Mouse (Mus musculus) spleen, adult 2 months (tissue): ENCODE results near the gene Tomm40. TPM values are rescaled to one million over a fixed set of nuclear protein-coding genes. Genes with fewer than 3 reads are reported as not detected.

Experiments used
- DNase-seq, 2 experiments: peaks; one replicate each; pipeline versions ENCODE4 v3.0.0 to v3.0.0-alpha.2; 2012 to 2021; ENCODE audit warnings: low spot score in 2 of 2, low read depth in 1 of 2
- H3K27ac ChIP-seq: fragments of 200-500 bp; 2 replicates; pipeline ENCODE4 v1.5.1; 2012; ENCODE audit warnings: low read length, inconsistent platforms; ENCODE audit not compliant: insufficient read depth
- H3K27me3 ChIP-seq: fragments of 200-500 bp; 2 replicates; pipeline ENCODE4 v1.6.1; 2012; ENCODE audit warnings: mild to moderate bottlenecking, moderate library complexity, low read length, inconsistent platforms; ENCODE audit not compliant: control insufficient read depth, insufficient read depth
- H3K36me3 ChIP-seq: fragments of 200-500 bp; 2 replicates; pipeline ENCODE4 v1.6.1; 2012; ENCODE audit warnings: mild to moderate bottlenecking, low read length, inconsistent platforms; ENCODE audit not compliant: control insufficient read depth, insufficient read depth
- H3K4me1 ChIP-seq: fragments of 200-500 bp; 2 replicates; pipeline ENCODE4 v1.6.1; 2011; ENCODE audit warnings: inconsistent platforms; ENCODE audit not compliant: control insufficient read depth, insufficient read depth, insufficient read length
- H3K4me3 ChIP-seq: fragments of 200-500 bp; 2 replicates; pipeline ENCODE4 v1.5.1; 2011; ENCODE audit warnings: mild to moderate bottlenecking, inconsistent platforms; ENCODE audit not compliant: insufficient read depth, insufficient read length; ENCODE audit errors: extremely low read depth
- CTCF ChIP-seq: fragments of 200-500 bp; IDR thresholded peaks from 2 replicates; pipeline ENCODE4 v1.5.1; 2011; ENCODE audit warnings: mild to moderate bottlenecking, inconsistent platforms; ENCODE audit not compliant: insufficient read depth, insufficient read length, insufficient replicate concordance; ENCODE audit errors: extremely low read depth
- POLR2A ChIP-seq: fragments of 200-500 bp; IDR thresholded peaks from 2 replicates; pipeline ENCODE4 v1.6.1; 2011; ENCODE audit warnings: low read depth, low read length, inconsistent platforms
- WGBS: fragments of 180-500 bp; shearing (Covaris S2); methylation state at CpG from one replicate; pipeline ENCODE4 v1.1.7; 2018; 5-methylcytosine and 5-hydroxymethylcytosine counted together
- polyA plus RNA-seq: library from polyadenylated mRNA; depleted of rRNA; stranded (reverse); fragments of >200 nt; gene quantifications from 2 replicates; pipeline ENCODE4 v1.2.3, GENCODE M21; 2012

Gene Tomm40
- polyA plus RNA-seq, 1 experiment: 51.1 TPM

- TF ChIP-seq CTCF: no peak
- no peak for TF ChIP-seq POLR2A
- DNase-seq: no peak
- H3K36me3 ChIP-seq: no peaks in the 10 kb centered on the region
- H3K4me1 ChIP-seq: no peaks in the 10 kb centered on the region; the same call in 1 of the 2 replicates
- 0 out of 2 replicates have a peak overlapping the region, but pooled peaks have one; percentile 18 for H3K27ac ChIP-seq
- H3K27me3 ChIP-seq: peaks cover 4% of the 10 kb centered on the region
- 88% methylated on average over 8 of the region's 10 CpGs for WGBS
- H3K4me3 ChIP-seq: no peak overlapping the region
Observed at GRCm38 (mm10) chr7:19745971-19746370, 30.7 kb upstream of the Tomm40 start.

- WGBS: 55% methylated on average over 14 of the region's 14 CpGs
- H3K27ac ChIP-seq: peak overlapping the region; percentile 25; the same call in 1 of the 2 replicates
- DNase-seq: no peak
Observed at GRCm38 (mm10) chr7:19744590-19745385, 29.6 kb upstream of the Tomm40 start.

GRCm38 (mm10) chr7:19743791-19744190 is 28.6 kb upstream of the Tomm40 start:
- Histone ChIP-seq H3K36me3 (no peaks in the 10 kb centered on the region), H3K4me3 (no peak overlapping the region), H3K27me3 (no peaks in the 10 kb centered on the region), H3K4me1 (no peaks in the 10 kb centered on the region; the same call in 1 of the 2 replicates), H3K27ac (no peak overlapping the region)
- no peak for TF ChIP-seq CTCF
- no peak for TF ChIP-seq POLR2A
- WGBS: 85% methylated on average over 6 of the region's 6 CpGs
- no peak for DNase-seq

More at GRCm38 (mm10) chr7:19744590-19745385, 29.6 kb upstream of the Tomm40 start:
- Histone ChIP-seq H3K27me3 (peaks cover 4% of the 10 kb centered on the region), H3K4me1 (no peaks in the 10 kb centered on the region; the same call in 1 of the 2 replicates), H3K4me3 (no peak overlapping the region), H3K36me3 (no peaks in the 10 kb centered on the region)
- TF ChIP-seq CTCF: no peak
- no peak for TF ChIP-seq POLR2A

- no peak for TF ChIP-seq CTCF
- no peaks in the 10 kb centered on the region for H3K27me3 ChIP-seq
- DNase-seq: no peak
- no peaks in the 10 kb centered on the region for H3K4me1 ChIP-seq
- 90% methylated on average over 5 of the region's 5 CpGs for WGBS
- no peak overlapping the region for H3K27ac ChIP-seq
- H3K4me3 ChIP-seq: no peak overlapping the region
- H3K36me3 ChIP-seq: no peaks in the 10 kb centered on the region
Observed at GRCm38 (mm10) chr7:19742468-19742867, 27.2 kb upstream of the Tomm40 start.

- TF ChIP-seq CTCF: no peak
- no peak for TF ChIP-seq POLR2A
- Histone ChIP-seq H3K27ac (no peak overlapping the region), H3K27me3 (no peaks in the 10 kb centered on the region), H3K4me1 (no peaks in the 10 kb centered on the region), H3K36me3 (no peaks in the 10 kb centered on the region), H3K4me3 (no peak overlapping the region)
- no peak for DNase-seq
- WGBS: 45% methylated on average over 8 of the region's 8 CpGs
Observed at GRCm38 (mm10) chr7:19741329-19742031, 26.2 kb upstream of the Tomm40 start.

GRCm38 (mm10) chr7:19740269-19740668 is 25.0 kb upstream of the Tomm40 start:
- H3K36me3 ChIP-seq: no peaks in the 10 kb centered on the region
- H3K4me3 ChIP-seq: no peak overlapping the region
- DNase-seq: no peak
- H3K4me1 ChIP-seq: no peaks in the 10 kb centered on the region
- no peak for TF ChIP-seq CTCF
- TF ChIP-seq POLR2A: no peak
- 61% methylated on average over 11 of the region's 11 CpGs for WGBS
- no peak overlapping the region for H3K27ac ChIP-seq
- no peaks in the 10 kb centered on the region for H3K27me3 ChIP-seq
